Mouse (Mus musculus) hindbrain, embryonic 12.5 days (tissue): ENCODE measurements around the gene Rabgap1l. TPM values are rescaled to one million over a fixed set of nuclear protein-coding genes. Genes with fewer than 3 reads are reported as not detected.

Experiments used
- ATAC-seq: fragments of 200-750 bp; cut with Nextera tagmentation; 2 replicates; pipeline ENCODE4 v1.8.0; 2017; ENCODE audit warnings: moderate TSS enrichment; ENCODE audit not compliant: low FRiP score
- H3K27ac ChIP-seq: fragments of 300-500 bp; sonication (generic); 2 replicates; pipeline ENCODE4 v1.5.1; 2016; ENCODE audit warnings: mild to moderate bottlenecking
- H3K27me3 ChIP-seq: fragments of 300-500 bp; sonication (generic); 2 replicates; pipeline ENCODE4 v1.6.1; 2016; ENCODE audit warnings: mild to moderate bottlenecking
- H3K36me3 ChIP-seq: fragments of 300-500 bp; sonication (generic); 2 replicates; pipeline ENCODE4 v1.6.1; 2016; ENCODE audit warnings: mild to moderate bottlenecking
- H3K4me1 ChIP-seq: fragments of 300-500 bp; sonication (generic); 2 replicates; pipeline ENCODE4 v1.6.1; 2016
- H3K4me2 ChIP-seq: fragments of 300-500 bp; sonication (generic); replicated peaks from 2 replicates; pipeline ENCODE4 v1.6.1; 2016; ENCODE audit warnings: mild to moderate bottlenecking
- H3K4me3 ChIP-seq: fragments of 300-500 bp; sonication (generic); 2 replicates; pipeline ENCODE4 v1.5.1; 2016; ENCODE audit warnings: mild to moderate bottlenecking
- H3K9ac ChIP-seq: fragments of 300-500 bp; sonication (generic); 2 replicates; pipeline ENCODE4 v1.6.1; 2016; ENCODE audit warnings: mild to moderate bottlenecking, moderate library complexity
- H3K9me3 ChIP-seq: fragments of 300-500 bp; sonication (generic); replicated peaks from 2 replicates; pipeline ENCODE4 v1.6.1; 2016; ENCODE audit warnings: mild to moderate bottlenecking
- WGBS: fragments of 180-500 bp; shearing (Covaris S2); methylation state at CpG from one replicate; pipeline ENCODE4 v1.1.7; 2016; 5-methylcytosine and 5-hydroxymethylcytosine counted together
- polyA plus RNA-seq: library from polyadenylated mRNA; unstranded; fragments of >200 nt; fragmentation: Nextera tagmentation; extraction: Ambion mirVana; gene quantifications from 2 replicates; pipeline ENCODE4 v1.2.1, GENCODE M21; 2016

The Rabgap1l gene
- polyA plus RNA-seq, 1 experiment from 2014 or later: 20.5 TPM

DNA sequence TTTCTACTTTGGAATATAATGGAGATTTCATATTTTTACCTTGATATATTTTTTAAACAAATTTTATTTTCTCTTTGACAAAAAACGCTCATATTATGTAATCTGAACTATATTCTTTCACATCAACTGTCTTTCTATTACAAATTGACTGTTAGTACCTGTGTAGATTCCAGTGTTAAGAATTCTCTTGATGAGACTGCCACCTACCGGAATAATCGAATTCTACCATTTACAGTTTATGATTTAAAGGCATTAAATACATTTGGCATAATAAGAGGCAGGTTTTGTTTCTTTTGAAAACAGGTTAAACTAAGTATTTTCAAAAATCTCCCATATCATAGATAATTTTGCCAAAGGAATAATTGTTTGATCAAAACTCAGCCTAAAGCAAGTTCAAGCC, 75.3 kb downstream of the Rabgap1l start:
- Histone ChIP-seq H3K9ac (no peak overlapping the region), H3K4me3 (no peak overlapping the region), H3K27me3 (no peaks in the 10 kb centered on the region), H3K27ac (no peak overlapping the region), H3K36me3 (peaks cover 3% of the 10 kb centered on the region; the same call in 1 of the 2 replicates), H3K9me3 (no peaks in the 10 kb centered on the region), H3K4me2 (no peak overlapping the region), H3K4me1 (no peaks in the 10 kb centered on the region)
- 11% methylated on average over 3 of the region's 3 CpGs for WGBS
- no peak for ATAC-seq

DNA sequence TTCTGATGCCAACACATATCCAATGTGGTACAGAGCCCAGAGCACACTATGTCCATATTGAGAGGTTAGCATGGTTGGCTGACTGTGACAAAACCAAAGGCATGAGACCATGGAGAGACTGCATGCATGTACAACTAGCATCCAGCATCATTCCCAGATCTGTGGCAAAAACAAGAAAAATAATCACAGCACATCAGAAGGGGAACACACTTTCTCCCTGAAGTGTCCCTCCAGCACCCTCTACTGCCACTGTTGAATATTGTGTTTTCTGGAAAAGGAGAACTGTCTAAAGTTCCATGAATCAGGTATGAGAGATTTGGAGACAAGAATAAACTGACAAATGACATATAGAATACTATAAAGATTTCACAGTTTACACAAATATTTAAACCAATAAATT, 78.3 kb downstream of the Rabgap1l start:
- no peak for ATAC-seq
- H3K4me2 ChIP-seq: no peak overlapping the region
- no peak overlapping the region for H3K27ac ChIP-seq
- no peak overlapping the region for H3K4me3 ChIP-seq
- no peaks in the 10 kb centered on the region for H3K4me1 ChIP-seq
- H3K27me3 ChIP-seq: no peaks in the 10 kb centered on the region
- H3K9me3 ChIP-seq: no peaks in the 10 kb centered on the region
- H3K36me3 ChIP-seq: no peaks in the 10 kb centered on the region
- H3K9ac ChIP-seq: no peak overlapping the region

- Histone ChIP-seq H3K27me3 (no peaks in the 10 kb centered on the region), H3K9ac (no peak overlapping the region), H3K27ac (no peak overlapping the region), H3K4me3 (no peak overlapping the region), H3K9me3 (no peaks in the 10 kb centered on the region), H3K4me2 (no peak overlapping the region), H3K36me3 (no peaks in the 10 kb centered on the region), H3K4me1 (no peaks in the 10 kb centered on the region)
- 92% methylated on average over 4 of the region's 4 CpGs for WGBS
- ATAC-seq: no peak
Measured at GRCm38 (mm10) chr1:160713887-160714286, 79.1 kb downstream of the Rabgap1l start.

- H3K27me3 ChIP-seq: no peaks in the 10 kb centered on the region
- no peaks in the 10 kb centered on the region for H3K9me3 ChIP-seq
- no peaks in the 10 kb centered on the region for H3K4me1 ChIP-seq
- H3K36me3 ChIP-seq: no peaks in the 10 kb centered on the region
- 90% methylated on average over 1 of the region's 1 CpGs for WGBS
- no peak overlapping the region for H3K9ac ChIP-seq
- H3K27ac ChIP-seq: no peak overlapping the region
- no peak overlapping the region for H3K4me3 ChIP-seq
- ATAC-seq: no peak
- no peak overlapping the region for H3K4me2 ChIP-seq
Measured at GRCm38 (mm10) chr1:160713383-160713782, 79.6 kb downstream of the Rabgap1l start.

DNA sequence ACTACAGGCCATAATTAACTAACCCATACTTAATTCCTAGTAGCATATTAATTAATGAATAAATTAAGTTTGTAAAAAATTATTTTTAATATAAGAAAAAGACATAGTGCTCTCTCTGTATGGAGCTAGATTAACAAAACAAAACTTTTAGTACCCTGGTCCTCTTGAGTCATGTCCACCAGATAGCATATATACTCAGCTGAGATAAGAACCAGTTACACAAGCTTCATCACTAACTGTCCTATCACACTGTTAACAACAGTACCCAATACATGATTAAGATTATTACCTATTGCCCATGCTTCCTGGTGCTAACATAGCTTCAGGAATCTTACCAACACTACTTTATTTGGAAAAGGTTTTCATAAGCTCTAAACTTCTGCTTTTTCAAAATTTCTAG, 82.5 kb downstream of the Rabgap1l start:
- H3K9ac ChIP-seq: no peak overlapping the region
- no peak overlapping the region for H3K27ac ChIP-seq
- no peaks in the 10 kb centered on the region for H3K4me1 ChIP-seq
- H3K36me3 ChIP-seq: no peaks in the 10 kb centered on the region
- H3K27me3 ChIP-seq: no peaks in the 10 kb centered on the region
- H3K4me2 ChIP-seq: no peak overlapping the region
- no peak overlapping the region for H3K4me3 ChIP-seq
- no peak for ATAC-seq
- no peaks in the 10 kb centered on the region for H3K9me3 ChIP-seq

DNA sequence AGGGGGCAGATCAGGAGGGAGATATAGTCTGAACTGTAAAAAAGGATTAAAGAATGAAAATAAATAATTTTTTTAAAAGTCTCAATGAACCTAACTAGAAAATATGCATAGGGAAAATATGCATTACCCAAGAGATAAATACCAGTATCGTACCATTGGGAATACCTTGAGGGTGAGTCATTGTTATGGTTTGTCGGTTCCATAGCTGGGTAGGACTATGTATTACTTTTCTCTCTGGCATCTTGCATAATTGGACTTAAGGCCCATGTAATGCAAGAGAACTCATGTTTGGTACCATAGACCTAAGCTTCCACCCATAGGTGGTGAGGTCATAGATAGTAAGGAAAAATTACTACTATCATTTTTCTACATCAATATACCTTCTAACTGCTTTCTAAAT, 88.4 kb downstream of the Rabgap1l start:
- Histone ChIP-seq H3K27ac (no peak overlapping the region), H3K4me2 (no peak overlapping the region), H3K4me1 (no peaks in the 10 kb centered on the region), H3K9ac (no peak overlapping the region), H3K9me3 (no peaks in the 10 kb centered on the region), H3K36me3 (peaks cover 3% of the 10 kb centered on the region; the same call in 1 of the 2 replicates), H3K27me3 (no peaks in the 10 kb centered on the region), H3K4me3 (no peak overlapping the region)
- 95% methylated on average over 2 of the region's 2 CpGs for WGBS
- no peak for ATAC-seq

- H3K27me3 ChIP-seq: no peaks in the 10 kb centered on the region
- WGBS: 97% methylated on average over 6 of the region's 6 CpGs
- ATAC-seq: no peak
- H3K9ac ChIP-seq: no peak overlapping the region
- no peak overlapping the region for H3K4me2 ChIP-seq
- no peaks in the 10 kb centered on the region for H3K4me1 ChIP-seq
- no peaks in the 10 kb centered on the region for H3K9me3 ChIP-seq
- H3K36me3 ChIP-seq: peaks cover 3% of the 10 kb centered on the region; the same call in 1 of the 2 replicates
- H3K4me3 ChIP-seq: no peak overlapping the region
- H3K27ac ChIP-seq: no peak overlapping the region
Measured at GRCm38 (mm10) chr1:160703813-160704212, 89.2 kb downstream of the Rabgap1l start.

GRCm38 (mm10) chr1:160693094-160693447, 99.9 kb downstream of the Rabgap1l start:
- Histone ChIP-seq H3K27me3 (no peaks in the 10 kb centered on the region), H3K4me3 (no peak overlapping the region), H3K9me3 (no peaks in the 10 kb centered on the region), H3K4me1 (no peaks in the 10 kb centered on the region), H3K36me3 (no peaks in the 10 kb centered on the region), H3K27ac (no peak overlapping the region), H3K4me2 (no peak overlapping the region), H3K9ac (no peak overlapping the region)
- no peak for ATAC-seq
- WGBS: 71% methylated on average over 1 of the region's 1 CpGs

DNA sequence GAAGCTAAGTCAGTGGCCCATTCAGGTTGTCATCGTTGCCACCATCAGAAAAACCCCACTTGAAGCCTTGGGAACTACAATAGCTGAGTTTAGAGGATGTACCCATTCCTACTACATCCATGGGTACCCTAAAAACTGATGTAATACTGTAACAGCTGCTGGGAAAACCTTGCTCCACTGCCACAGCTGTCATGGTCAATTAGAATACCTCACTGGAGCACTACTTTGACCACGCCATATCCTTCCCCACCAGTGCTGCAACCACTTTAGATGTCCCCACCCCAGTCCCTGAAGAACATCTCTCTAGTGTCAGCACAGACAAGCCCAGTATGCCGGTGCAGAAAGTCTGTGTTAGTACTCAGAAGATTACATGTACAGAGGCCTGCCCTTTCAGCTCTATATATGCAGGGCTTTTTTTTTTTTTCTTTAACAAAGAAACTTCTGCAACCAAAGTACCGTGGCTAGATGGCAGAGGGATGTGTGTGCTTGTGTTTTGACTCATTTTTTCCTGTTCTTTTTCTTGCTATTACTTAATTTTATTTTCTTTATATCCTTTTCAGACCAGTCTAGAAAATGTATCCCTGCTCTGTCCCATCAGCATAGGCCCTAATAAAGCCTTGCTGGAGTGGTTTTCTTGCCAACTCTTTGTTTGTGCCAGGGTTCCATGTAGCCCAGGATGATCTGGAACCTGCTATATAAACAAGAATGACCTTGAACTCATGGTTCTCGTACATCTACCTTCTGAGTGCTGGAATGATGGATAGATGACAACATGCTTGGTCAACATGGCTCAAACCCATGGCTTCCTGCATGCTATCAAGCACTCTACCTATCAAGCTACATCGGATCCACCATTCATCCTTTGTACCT, 100.6 kb downstream of the Rabgap1l start:
- Histone ChIP-seq H3K27ac (no peak overlapping the region), H3K9ac (no peak overlapping the region), H3K4me2 (no peak overlapping the region), H3K27me3 (no peaks in the 10 kb centered on the region), H3K36me3 (no peaks in the 10 kb centered on the region), H3K4me1 (no peaks in the 10 kb centered on the region), H3K4me3 (no peak overlapping the region), H3K9me3 (no peaks in the 10 kb centered on the region)
- no peak for ATAC-seq
- 83% methylated on average over 6 of the region's 6 CpGs for WGBS

DNA sequence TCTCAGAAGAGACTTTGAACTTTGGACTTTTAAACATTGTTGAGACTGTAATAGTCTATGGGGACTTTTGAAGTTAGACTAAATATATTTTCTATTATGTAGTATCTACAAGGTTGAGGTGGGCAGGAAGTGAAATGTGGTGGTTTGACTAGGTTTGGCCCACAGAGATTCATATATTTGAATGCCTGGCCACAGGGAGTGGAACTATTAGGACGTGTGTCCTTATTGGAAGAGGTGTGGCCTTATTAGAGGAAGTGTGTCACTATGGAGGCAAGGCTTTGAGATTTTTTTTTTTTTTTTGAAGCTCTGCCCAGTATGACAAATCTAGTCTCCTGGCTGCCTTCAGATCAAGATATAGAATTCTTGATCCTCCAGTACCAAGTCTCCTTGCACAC, 101.8 kb downstream of the Rabgap1l start:
- Histone ChIP-seq H3K27ac (no peak overlapping the region), H3K4me1 (no peaks in the 10 kb centered on the region), H3K27me3 (no peaks in the 10 kb centered on the region), H3K4me3 (no peak overlapping the region), H3K4me2 (no peak overlapping the region), H3K9ac (no peak overlapping the region), H3K9me3 (no peaks in the 10 kb centered on the region), H3K36me3 (no peaks in the 10 kb centered on the region)
- no peak for ATAC-seq
- 93% methylated on average over 1 of the region's 1 CpGs for WGBS

DNA sequence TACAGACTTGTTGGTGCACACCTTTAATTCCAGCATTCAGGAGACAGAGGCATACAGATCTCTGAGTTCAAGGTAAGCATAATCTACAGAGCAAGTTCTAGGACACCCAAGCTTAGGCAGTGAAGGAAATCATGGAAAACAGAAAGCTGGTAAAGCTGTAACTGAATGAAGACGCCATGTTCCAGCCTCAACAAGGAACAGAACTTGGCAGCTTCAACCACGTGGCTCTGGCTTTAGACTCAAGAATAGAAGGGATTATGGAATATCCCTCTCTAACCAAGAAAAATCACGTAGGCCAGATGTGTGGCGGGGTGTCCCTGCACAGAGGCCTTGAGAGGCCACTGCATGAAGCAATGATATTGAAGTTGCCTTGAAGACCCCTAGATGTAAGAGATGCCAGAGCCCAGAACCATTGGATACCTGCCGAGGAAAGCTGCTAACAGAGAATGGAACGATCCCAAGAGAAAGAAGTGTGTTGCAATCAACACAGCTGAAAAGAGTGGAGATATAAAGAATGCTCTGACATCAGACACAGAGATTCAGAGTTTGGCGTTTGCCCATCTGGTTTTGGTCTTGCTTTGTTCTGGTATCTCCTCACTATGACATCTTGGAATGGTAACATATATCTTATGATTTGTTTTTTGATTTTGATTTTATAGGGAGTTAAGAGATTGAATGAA, 102.4 kb downstream of the Rabgap1l start:
- Histone ChIP-seq H3K27me3 (no peaks in the 10 kb centered on the region), H3K4me1 (no peaks in the 10 kb centered on the region), H3K4me2 (no peak overlapping the region), H3K27ac (no peak overlapping the region), H3K9me3 (no peaks in the 10 kb centered on the region; the same call in 1 of the 2 replicates), H3K36me3 (no peaks in the 10 kb centered on the region), H3K9ac (no peak overlapping the region), H3K4me3 (no peak overlapping the region)
- 92% methylated on average over 7 of the region's 7 CpGs for WGBS
- ATAC-seq: no peak

GRCm38 (mm10) chr1:160689511-160689910, 103.5 kb downstream of the Rabgap1l start:
- Histone ChIP-seq H3K27ac (no peak overlapping the region), H3K27me3 (no peaks in the 10 kb centered on the region), H3K9ac (no peak overlapping the region), H3K4me1 (no peaks in the 10 kb centered on the region), H3K36me3 (no peaks in the 10 kb centered on the region), H3K9me3 (no peaks in the 10 kb centered on the region; the same call in 1 of the 2 replicates), H3K4me2 (no peak overlapping the region), H3K4me3 (no peak overlapping the region)
- ATAC-seq: no peak

DNA sequence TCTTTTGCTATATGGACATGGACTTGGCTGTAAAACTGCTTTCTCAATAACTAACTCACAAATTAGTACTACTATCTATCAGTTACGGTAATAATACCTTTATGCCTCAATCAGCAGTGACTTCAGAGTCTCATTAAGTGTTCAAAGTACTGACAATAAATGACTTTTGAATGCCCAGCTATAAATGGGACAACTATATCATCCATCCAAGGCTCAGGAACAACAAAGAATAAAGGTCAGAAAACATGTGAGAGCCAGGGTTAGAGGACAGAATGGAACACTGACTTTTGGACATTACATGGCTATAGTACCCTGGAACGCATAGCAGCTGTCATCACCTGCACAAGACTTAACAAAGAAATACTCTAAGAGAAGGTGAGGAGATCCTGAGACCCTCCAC, 108.8 kb downstream of the Rabgap1l start:
- Histone ChIP-seq H3K27me3 (no peaks in the 10 kb centered on the region), H3K9me3 (no peaks in the 10 kb centered on the region; the same call in 1 of the 2 replicates), H3K4me1 (no peaks in the 10 kb centered on the region), H3K4me2 (no peak overlapping the region), H3K27ac (no peak overlapping the region), H3K4me3 (no peak overlapping the region), H3K9ac (no peak overlapping the region), H3K36me3 (no peaks in the 10 kb centered on the region)
- 93% methylated on average over 2 of the region's 2 CpGs for WGBS
- no peak for ATAC-seq
